Mouse (Mus musculus): ENCODE results near the gene Zfp362. TPM values are rescaled to one million over a fixed set of nuclear protein-coding genes. Genes with fewer than 3 reads are reported as not detected.

Zfp362 gene
- polyA plus RNA-seq, 1 experiment from 2014 or later, result 31.1 TPM

GRCm38 (mm10) chr4:128766929-128767328 lies 38.9 kb downstream of the Zfp362 start:
- no peak overlapping the region for H3K27ac ChIP-seq (replicated peaks; ENCODE audit: low read depth, low read length)
- no peak overlapping the region for H3K4me3 ChIP-seq (ENCODE audit: low read depth, low read length)
- H3K27me3 ChIP-seq (ENCODE audit: control insufficient read depth, insufficient read depth, low read length), result no peaks in the 10 kb centered on the region
- no peaks in the 10 kb centered on the region for H3K9me3 ChIP-seq (replicated peaks; ENCODE audit: control insufficient read depth, low read length)
- H3K9ac ChIP-seq (replicated peaks; ENCODE audit: low read length), result no peak overlapping the region
- no peaks in the 10 kb centered on the region for H3K36me3 ChIP-seq (replicated peaks; ENCODE audit: control insufficient read depth, insufficient read depth, low read depth, low read length)
- H3K4me1 ChIP-seq (ENCODE audit: control insufficient read depth, insufficient read depth, low read length), result no peaks in the 10 kb centered on the region
- no peak for DNase-seq (ENCODE audit: low spot score)
- ATAC-seq (replicated peaks; ENCODE audit: insufficient number of reproducible peaks, low FRiP score, low TSS enrichment, low read depth), result no peak
- WGBS, result 91% methylated on average over 20 of the region's 20 CpGs
- H3K4me2 ChIP-seq (ENCODE audit: low read depth, low read length), result no peak overlapping the region

- Histone ChIP-seq H3K36me3 (replicated peaks; ENCODE audit: control insufficient read depth, insufficient read depth, low read depth, low read length) (no peaks in the 10 kb centered on the region), H3K9me3 (replicated peaks; ENCODE audit: control insufficient read depth, low read length) (no peaks in the 10 kb centered on the region), H3K27ac (replicated peaks; ENCODE audit: low read depth, low read length) (no peak overlapping the region), H3K27me3 (ENCODE audit: control insufficient read depth, insufficient read depth, low read length) (no peaks in the 10 kb centered on the region), H3K4me1 (ENCODE audit: control insufficient read depth, insufficient read depth, low read length) (no peaks in the 10 kb centered on the region; the same call in 1 of the 2 replicates), H3K4me3 (ENCODE audit: low read depth, low read length) (no peak overlapping the region), H3K4me2 (ENCODE audit: low read depth, low read length) (no peak overlapping the region), H3K9ac (replicated peaks; ENCODE audit: low read length) (no peak overlapping the region)
- WGBS, result 91% methylated on average over 6 of the region's 6 CpGs
- no peak for DNase-seq (ENCODE audit: low spot score)
- ATAC-seq (replicated peaks; ENCODE audit: insufficient number of reproducible peaks, low FRiP score, low TSS enrichment, low read depth), result no peak
Measured at GRCm38 (mm10) chr4:128760029-128760428, 45.8 kb downstream of the Zfp362 start.

- Histone ChIP-seq H3K9ac (replicated peaks; ENCODE audit: low read length) (no peak overlapping the region), H3K4me2 (ENCODE audit: low read depth, low read length) (no peak overlapping the region), H3K9me3 (replicated peaks; ENCODE audit: control insufficient read depth, low read length) (no peaks in the 10 kb centered on the region), H3K4me1 (ENCODE audit: control insufficient read depth, insufficient read depth, low read length) (no peaks in the 10 kb centered on the region; the same call in 1 of the 2 replicates), H3K27ac (replicated peaks; ENCODE audit: low read depth, low read length) (no peak overlapping the region), H3K36me3 (replicated peaks; ENCODE audit: control insufficient read depth, insufficient read depth, low read depth, low read length) (no peaks in the 10 kb centered on the region), H3K27me3 (ENCODE audit: control insufficient read depth, insufficient read depth, low read length) (no peaks in the 10 kb centered on the region), H3K4me3 (ENCODE audit: low read depth, low read length) (no peak overlapping the region)
- ATAC-seq (replicated peaks; ENCODE audit: insufficient number of reproducible peaks, low FRiP score, low TSS enrichment, low read depth) (no peak), DNase-seq (ENCODE audit: low spot score) (no peak)
- 83% methylated on average over 5 of the region's 5 CpGs for WGBS
Measured at GRCm38 (mm10) chr4:128759214-128759613, 46.6 kb downstream of the Zfp362 start.

GRCm38 (mm10) chr4:128755900-128756299 lies 49.9 kb downstream of the Zfp362 start:
- Histone ChIP-seq H3K9ac (replicated peaks; ENCODE audit: low read length) (no peak overlapping the region), H3K9me3 (replicated peaks; ENCODE audit: control insufficient read depth, low read length) (no peaks in the 10 kb centered on the region), H3K4me2 (ENCODE audit: low read depth, low read length) (no peak overlapping the region), H3K27me3 (ENCODE audit: control insufficient read depth, insufficient read depth, low read length) (no peaks in the 10 kb centered on the region), H3K4me3 (ENCODE audit: low read depth, low read length) (no peak overlapping the region), H3K4me1 (ENCODE audit: control insufficient read depth, insufficient read depth, low read length) (no peaks in the 10 kb centered on the region; the same call in 1 of the 2 replicates), H3K36me3 (replicated peaks; ENCODE audit: control insufficient read depth, insufficient read depth, low read depth, low read length) (peaks cover 16% of the 10 kb centered on the region), H3K27ac (replicated peaks; ENCODE audit: low read depth, low read length) (no peak overlapping the region)
- DNase-seq (ENCODE audit: low spot score) (no peak), ATAC-seq (replicated peaks; ENCODE audit: insufficient number of reproducible peaks, low FRiP score, low TSS enrichment, low read depth) (no peak)
- WGBS, result 73% methylated on average over 7 of the region's 7 CpGs

DNA sequence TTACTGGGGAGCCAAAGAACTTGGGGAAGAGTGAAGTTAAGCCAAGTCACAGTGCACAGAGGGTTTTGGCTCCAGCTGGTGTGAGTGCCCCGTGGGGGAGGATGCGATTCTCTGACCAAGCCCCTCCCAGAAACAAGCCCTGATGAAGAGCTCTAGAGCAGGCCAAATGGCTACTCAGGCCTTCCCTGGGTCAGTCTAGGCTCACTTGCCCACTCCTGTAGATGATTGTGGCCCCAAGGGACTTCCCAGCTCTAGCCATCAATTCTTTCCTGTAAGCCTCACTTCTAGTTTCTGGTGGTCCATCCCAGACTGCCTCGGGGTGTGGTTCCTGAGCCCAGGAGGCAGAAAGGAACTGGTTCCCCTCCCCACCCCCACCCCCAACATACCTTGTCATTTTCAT lies 50.8 kb downstream of the Zfp362 start, which contains the start of gene A3galt2:
A3galt2 (plus strand) TSS at position 301 of the 400 bp plus-strand sequence.
- no peaks in the 10 kb centered on the region for H3K27me3 ChIP-seq (ENCODE audit: control insufficient read depth, insufficient read depth, low read length)
- WGBS, result 81% methylated on average over 3 of the region's 3 CpGs
- ATAC-seq (replicated peaks; ENCODE audit: insufficient number of reproducible peaks, low FRiP score, low TSS enrichment, low read depth), result 0 out of 2 replicates have a peak, but pooled peaks have one; percentile 27
- peaks cover 16% of the 10 kb centered on the region for H3K36me3 ChIP-seq (replicated peaks; ENCODE audit: control insufficient read depth, insufficient read depth, low read depth, low read length)
- DNase-seq (ENCODE audit: low spot score), result no peak
- no peak within 1 kb of the TSS for H3K9ac ChIP-seq (replicated peaks; ENCODE audit: low read length)
- no peaks in the 10 kb centered on the region for H3K9me3 ChIP-seq (replicated peaks; ENCODE audit: control insufficient read depth, low read length)
- no peak within 1 kb of the TSS for H3K4me2 ChIP-seq (ENCODE audit: low read depth, low read length)
- no peak within 1 kb of the TSS for H3K27ac ChIP-seq (replicated peaks; ENCODE audit: low read depth, low read length)
- no peak within 1 kb of the TSS for H3K4me3 ChIP-seq (ENCODE audit: low read depth, low read length)
- H3K4me1 ChIP-seq (ENCODE audit: control insufficient read depth, insufficient read depth, low read length), result no peaks in the 10 kb centered on the region; the same call in 1 of the 2 replicates

DNA sequence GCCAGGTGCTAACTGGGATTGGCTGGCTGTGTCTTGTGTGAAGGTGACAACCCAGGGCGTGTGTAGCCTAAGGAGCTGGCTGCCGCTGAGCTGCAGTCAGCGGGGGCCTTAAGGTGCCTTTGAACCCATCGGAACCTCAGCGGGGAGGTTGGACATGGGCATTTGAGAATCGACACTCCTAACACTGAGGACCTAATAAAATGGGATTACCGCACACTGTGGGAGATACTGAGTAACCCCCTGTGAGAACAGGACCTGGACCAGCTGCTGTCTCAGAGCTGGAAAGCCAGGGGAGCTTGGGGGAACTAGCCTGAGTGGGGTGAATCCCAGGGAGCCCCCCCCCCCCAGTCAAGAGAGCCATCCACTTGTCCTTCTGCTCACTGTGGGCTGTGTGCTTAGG lies 52.3 kb downstream of the Zfp362 start:
- 89% methylated on average over 7 of the region's 7 CpGs for WGBS
- no peaks in the 10 kb centered on the region for H3K9me3 ChIP-seq (replicated peaks; ENCODE audit: control insufficient read depth, low read length)
- H3K9ac ChIP-seq (replicated peaks; ENCODE audit: low read length), result no peak overlapping the region
- H3K4me3 ChIP-seq (ENCODE audit: low read depth, low read length), result no peak overlapping the region
- H3K36me3 ChIP-seq (replicated peaks; ENCODE audit: control insufficient read depth, insufficient read depth, low read depth, low read length), result peaks cover 31% of the 10 kb centered on the region
- H3K27ac ChIP-seq (replicated peaks; ENCODE audit: low read depth, low read length), result no peak overlapping the region
- H3K4me2 ChIP-seq (ENCODE audit: low read depth, low read length), result no peak overlapping the region
- DNase-seq (ENCODE audit: low spot score) (no peak), ATAC-seq (replicated peaks; ENCODE audit: insufficient number of reproducible peaks, low FRiP score, low TSS enrichment, low read depth) (no peak)
- no peaks in the 10 kb centered on the region for H3K27me3 ChIP-seq (ENCODE audit: control insufficient read depth, insufficient read depth, low read length)
- no peaks in the 10 kb centered on the region; the same call in 1 of the 2 replicates for H3K4me1 ChIP-seq (ENCODE audit: control insufficient read depth, insufficient read depth, low read length)

GRCm38 (mm10) chr4:128752031-128752757 lies 53.7 kb downstream of the Zfp362 start:
- H3K36me3 ChIP-seq (replicated peaks; ENCODE audit: control insufficient read depth, insufficient read depth, low read depth, low read length), result peaks cover 44% of the 10 kb centered on the region
- 89% methylated on average over 13 of the region's 13 CpGs for WGBS
- DNase-seq (ENCODE audit: low spot score), result no peak
- no peak overlapping the region for H3K4me2 ChIP-seq (ENCODE audit: low read depth, low read length)
- no peak overlapping the region for H3K9ac ChIP-seq (replicated peaks; ENCODE audit: low read length)
- no peak overlapping the region for H3K27ac ChIP-seq (replicated peaks; ENCODE audit: low read depth, low read length)
- H3K4me1 ChIP-seq (ENCODE audit: control insufficient read depth, insufficient read depth, low read length), result no peaks in the 10 kb centered on the region; the same call in 1 of the 2 replicates
- ATAC-seq (replicated peaks; ENCODE audit: insufficient number of reproducible peaks, low FRiP score, low TSS enrichment, low read depth), result no peak
- no peak overlapping the region for H3K4me3 ChIP-seq (ENCODE audit: low read depth, low read length)
- no peaks in the 10 kb centered on the region for H3K9me3 ChIP-seq (replicated peaks; ENCODE audit: control insufficient read depth, low read length)
- H3K27me3 ChIP-seq (ENCODE audit: control insufficient read depth, insufficient read depth, low read length), result no peaks in the 10 kb centered on the region

DNA sequence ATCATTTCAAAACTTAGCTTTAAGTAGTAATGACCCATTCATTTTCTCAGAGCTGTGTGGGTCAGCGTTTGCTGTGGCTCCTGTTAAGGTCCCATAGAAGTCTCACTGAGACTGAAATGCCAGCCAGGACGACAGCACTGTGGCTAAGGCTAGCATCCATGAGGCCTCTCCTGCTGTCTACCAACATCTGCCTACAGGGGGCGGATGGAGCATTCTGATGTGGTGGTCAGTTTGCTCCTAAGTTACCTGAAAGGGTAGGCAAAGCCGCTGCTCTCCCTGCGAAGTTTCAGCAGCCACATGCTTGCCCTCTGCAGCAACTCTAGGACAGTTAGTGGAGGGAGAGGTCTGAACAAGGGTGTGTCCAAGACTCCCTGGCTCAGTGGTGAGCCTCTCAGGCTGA lies 54.8 kb downstream of the Zfp362 start:
- 67% methylated on average over 5 of the region's 5 CpGs for WGBS
- peak; percentile 36 for DNase-seq (ENCODE audit: low spot score)

More for the DNA sequence above, 54.8 kb downstream of the Zfp362 start:
- Histone ChIP-seq H3K9me3 (replicated peaks; ENCODE audit: control insufficient read depth, low read length) (no peaks in the 10 kb centered on the region), H3K4me3 (ENCODE audit: low read depth, low read length) (no peak overlapping the region), H3K27me3 (ENCODE audit: control insufficient read depth, insufficient read depth, low read length) (no peaks in the 10 kb centered on the region), H3K9ac (replicated peaks; ENCODE audit: low read length) (no peak overlapping the region), H3K4me1 (ENCODE audit: control insufficient read depth, insufficient read depth, low read length) (no peaks in the 10 kb centered on the region; the same call in 1 of the 2 replicates), H3K27ac (replicated peaks; ENCODE audit: low read depth, low read length) (no peak overlapping the region), H3K4me2 (ENCODE audit: low read depth, low read length) (no peak overlapping the region), H3K36me3 (replicated peaks; ENCODE audit: control insufficient read depth, insufficient read depth, low read depth, low read length) (peaks cover 55% of the 10 kb centered on the region)
- ATAC-seq (replicated peaks; ENCODE audit: insufficient number of reproducible peaks, low FRiP score, low TSS enrichment, low read depth), result no peak

All from embryonic facial prominence, embryonic 11.5 days (tissue).